Mouse (Mus musculus): ENCODE measurements around the gene Tex12. TPM values are rescaled to one million over a fixed set of nuclear protein-coding genes. Genes with fewer than 3 reads are reported as not detected.
A peak's percentile ranks its signal among the peaks of the same experiment; 100 is the strongest.

Gene Tex12
- polyA plus RNA-seq, 1 experiment from 2014 or later = not detected

DNA sequence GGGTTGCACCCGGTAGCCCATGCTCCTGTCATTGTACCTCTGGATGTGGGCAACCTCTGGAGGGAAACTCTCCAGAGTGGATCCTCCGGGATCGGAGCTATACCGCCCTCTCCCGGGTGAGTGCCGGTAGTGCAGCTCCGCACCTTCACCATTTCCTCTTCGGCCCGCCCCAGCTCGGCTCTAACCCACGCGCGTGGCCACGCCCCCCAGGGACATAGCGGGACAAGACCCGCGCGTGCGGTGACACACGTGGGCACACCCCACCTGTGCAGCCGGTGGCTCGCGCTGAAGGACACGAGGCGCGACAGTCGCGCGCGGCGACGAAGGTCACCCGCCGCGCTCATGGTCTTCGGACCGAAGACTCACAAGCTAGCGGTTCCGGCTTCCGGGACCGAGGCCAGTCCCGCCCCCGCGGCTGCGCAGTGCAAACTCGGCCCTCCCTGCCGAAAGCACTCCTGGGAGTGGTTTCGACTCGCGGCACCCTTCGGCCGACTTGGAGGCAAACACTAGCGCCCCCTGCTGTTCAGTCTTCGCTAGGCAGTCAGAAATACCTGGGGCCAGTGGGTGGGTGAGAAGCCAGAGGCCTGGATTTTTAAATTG is 32.7 kb downstream of the Tex12 start, which contains the start of gene Pts:
Gene Pts, minus strand, starts transcription at position 432 of the 600 bp plus-strand sequence.
- Histone ChIP-seq H3K9ac (peak within 1 kb of the TSS; percentile 77), H3K4me1 (peaks cover 15% of the 10 kb centered on the region), H3K27ac (peak within 1 kb of the TSS; percentile 65), H3K4me2 (peak within 1 kb of the TSS; percentile 59), H3K27me3 (no peaks in the 10 kb centered on the region), H3K9me3 (replicated peaks) (no peaks in the 10 kb centered on the region), H3K4me3 (peak within 1 kb of the TSS; percentile 81), H3K36me3 (ENCODE audit: poor library complexity, severe bottlenecking) (no peaks in the 10 kb centered on the region)
- peak; percentile 99 for ATAC-seq
- WGBS = under 1% methylated on average over 54 of the region's 54 CpGs

DNA sequence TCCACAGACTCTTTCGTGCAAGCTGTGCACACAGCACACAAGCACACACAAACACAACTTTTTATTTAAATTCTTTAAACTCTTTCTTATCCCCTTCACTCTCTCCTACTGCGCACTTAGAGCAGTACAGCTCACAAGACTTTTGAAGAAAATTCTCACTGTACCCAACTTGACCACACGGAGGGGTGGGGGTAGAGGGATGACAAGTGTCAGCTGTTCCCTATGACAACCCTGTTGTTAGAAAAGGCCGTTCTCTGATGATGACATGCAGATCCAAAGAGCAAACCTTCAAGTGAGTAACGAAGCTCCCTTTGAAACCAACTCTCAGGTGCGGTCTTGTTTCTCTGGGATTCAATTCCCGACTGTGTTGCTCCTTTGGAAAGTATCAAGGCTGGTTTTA is 33.3 kb downstream of the Tex12 start:
- Histone ChIP-seq H3K9ac (peak overlapping the region; percentile 77), H3K4me1 (peaks cover 15% of the 10 kb centered on the region), H3K9me3 (replicated peaks) (no peaks in the 10 kb centered on the region), H3K36me3 (ENCODE audit: poor library complexity, severe bottlenecking) (no peaks in the 10 kb centered on the region), H3K4me3 (peak overlapping the region; percentile 81), H3K27ac (no peak overlapping the region), H3K27me3 (no peaks in the 10 kb centered on the region), H3K4me2 (peak overlapping the region; percentile 59)
- 47% methylated on average over 7 of the region's 7 CpGs for WGBS
- ATAC-seq = peak; percentile 14

DNA sequence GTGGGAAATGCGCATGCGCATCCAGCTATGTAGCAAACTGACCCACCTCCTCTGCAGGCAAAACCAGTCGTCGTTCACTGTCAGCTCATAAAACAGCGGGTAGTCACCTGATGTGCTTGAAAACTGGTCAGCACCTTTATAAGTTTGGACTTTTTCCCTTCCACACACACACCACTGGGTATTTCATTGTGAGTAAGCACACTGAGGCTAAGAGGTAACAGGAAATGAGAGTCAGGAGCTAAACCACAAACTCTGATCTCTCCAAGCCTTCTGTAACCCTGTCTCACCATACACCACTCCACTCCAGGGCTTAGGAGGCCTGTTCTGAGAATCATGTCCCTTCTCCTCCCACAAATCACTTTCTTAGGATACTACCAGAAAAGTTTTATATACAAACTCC is 35.5 kb downstream of the Tex12 start:
- Histone ChIP-seq H3K36me3 (ENCODE audit: poor library complexity, severe bottlenecking) (0 out of 2 replicates have a peak, but pooled peaks cover 6% of the 10 kb centered on the region), H3K4me2 (no peak overlapping the region), H3K9ac (no peak overlapping the region), H3K27ac (no peak overlapping the region), H3K4me3 (no peak overlapping the region), H3K4me1 (peaks cover 12% of the 10 kb centered on the region), H3K9me3 (replicated peaks) (no peaks in the 10 kb centered on the region), H3K27me3 (no peaks in the 10 kb centered on the region)
- WGBS = 84% methylated on average over 5 of the region's 5 CpGs
- ATAC-seq = no peak

DNA sequence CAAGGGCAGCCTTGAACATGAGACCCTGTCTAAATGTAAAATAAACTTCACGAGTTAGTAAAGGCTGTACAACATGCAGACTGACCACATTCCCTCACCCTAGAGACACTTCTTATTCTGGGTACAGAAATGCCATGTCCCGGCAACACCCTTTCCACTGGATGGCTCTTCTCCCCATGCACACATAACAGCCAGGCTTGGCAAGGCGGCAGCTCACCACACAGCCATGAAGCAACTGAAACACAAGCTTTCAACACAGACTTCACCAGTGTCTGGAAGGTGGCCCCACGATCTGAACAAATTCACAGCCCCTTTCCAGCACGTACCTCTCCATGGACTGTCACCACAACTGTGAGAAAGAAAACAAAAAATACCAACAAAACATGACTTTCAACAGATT is 36.2 kb downstream of the Tex12 start:
- ATAC-seq = no peak
- 93% methylated on average over 5 of the region's 5 CpGs for WGBS
- H3K4me1 ChIP-seq = peaks cover 12% of the 10 kb centered on the region
- H3K9ac ChIP-seq = no peak overlapping the region
- H3K4me3 ChIP-seq = no peak overlapping the region
- no peak overlapping the region for H3K27ac ChIP-seq
- no peak overlapping the region for H3K4me2 ChIP-seq
- no peaks in the 10 kb centered on the region for H3K27me3 ChIP-seq
- H3K36me3 ChIP-seq (ENCODE audit: poor library complexity, severe bottlenecking) = 0 out of 2 replicates have a peak, but pooled peaks cover 6% of the 10 kb centered on the region
- no peaks in the 10 kb centered on the region for H3K9me3 ChIP-seq (replicated peaks)

DNA sequence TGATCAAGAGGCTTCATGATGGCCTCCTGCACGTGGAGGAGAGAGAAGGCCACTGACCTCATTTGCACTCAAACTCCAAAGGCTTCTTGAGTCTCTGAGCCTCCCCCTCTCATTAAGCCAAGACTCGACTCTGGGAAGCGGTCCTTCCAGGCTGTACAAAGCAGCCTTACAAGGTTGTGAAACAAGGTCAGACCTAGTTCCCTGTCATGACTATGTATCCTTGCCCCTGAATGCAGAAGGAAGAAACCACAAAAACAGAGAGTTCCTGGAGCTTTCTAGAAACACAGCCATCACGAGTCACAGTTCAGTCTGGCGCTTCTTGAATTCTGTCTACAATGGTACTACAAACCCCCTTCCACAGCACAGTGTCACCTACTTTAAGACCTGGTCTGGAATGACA is 38.6 kb downstream of the Tex12 start:
- Histone ChIP-seq H3K4me3 (no peak overlapping the region), H3K9ac (no peak overlapping the region), H3K36me3 (ENCODE audit: poor library complexity, severe bottlenecking) (0 out of 2 replicates have a peak, but pooled peaks cover 6% of the 10 kb centered on the region), H3K9me3 (replicated peaks) (no peaks in the 10 kb centered on the region), H3K27me3 (no peaks in the 10 kb centered on the region), H3K27ac (no peak overlapping the region), H3K4me2 (no peak overlapping the region), H3K4me1 (peaks cover 6% of the 10 kb centered on the region)
- WGBS = 81% methylated on average over 5 of the region's 5 CpGs
- ATAC-seq = no peak

DNA sequence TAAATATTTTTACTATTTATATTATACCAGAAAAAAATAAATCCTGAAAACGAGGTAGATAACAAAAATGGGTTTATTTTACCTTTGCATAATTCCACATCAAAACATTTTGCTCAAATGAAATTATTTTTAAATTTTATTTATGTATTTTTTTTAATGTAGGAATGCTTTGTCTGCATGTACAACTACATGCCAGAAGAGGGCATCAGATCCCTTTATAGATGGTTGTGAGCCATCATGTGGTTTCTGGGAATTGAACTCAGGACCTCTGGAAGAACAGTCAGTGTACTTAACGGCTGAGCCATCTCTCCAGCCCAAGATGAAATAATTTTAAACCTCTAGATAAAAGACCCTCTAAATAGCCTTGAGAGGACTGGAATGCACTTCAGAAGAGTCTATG is 39.6 kb downstream of the Tex12 start:
- Histone ChIP-seq H3K27ac (no peak overlapping the region), H3K4me2 (no peak overlapping the region), H3K4me3 (no peak overlapping the region), H3K9ac (no peak overlapping the region), H3K36me3 (ENCODE audit: poor library complexity, severe bottlenecking) (0 out of 2 replicates have a peak, but pooled peaks cover 6% of the 10 kb centered on the region), H3K4me1 (no peaks in the 10 kb centered on the region), H3K27me3 (no peaks in the 10 kb centered on the region), H3K9me3 (replicated peaks) (no peaks in the 10 kb centered on the region)
- no peak for ATAC-seq
- 63% methylated on average over 2 of the region's 2 CpGs for WGBS

DNA sequence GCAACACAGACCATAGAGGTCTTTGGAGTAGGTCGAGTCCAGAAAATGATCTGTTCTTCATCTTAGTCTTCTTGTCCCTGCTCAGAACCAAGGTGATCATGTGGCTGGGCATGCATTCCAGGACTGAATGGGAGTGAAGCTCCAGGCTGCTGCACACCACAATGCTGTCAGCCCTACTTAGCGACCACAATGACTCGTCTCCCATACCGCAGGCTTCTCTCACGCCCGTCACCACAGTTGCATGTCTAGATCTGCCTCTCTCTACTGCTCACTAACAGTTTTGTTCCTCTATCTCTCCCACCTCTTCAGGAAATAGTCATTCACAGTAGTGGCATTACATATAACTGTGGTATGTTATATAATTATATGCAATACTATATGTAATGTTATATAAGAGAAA is 40.4 kb downstream of the Tex12 start:
- ATAC-seq = no peak
- Histone ChIP-seq H3K4me3 (no peak overlapping the region), H3K27me3 (no peaks in the 10 kb centered on the region), H3K9me3 (replicated peaks) (no peaks in the 10 kb centered on the region), H3K9ac (no peak overlapping the region), H3K4me2 (no peak overlapping the region), H3K27ac (no peak overlapping the region), H3K36me3 (ENCODE audit: poor library complexity, severe bottlenecking) (0 out of 2 replicates have a peak, but pooled peaks cover 6% of the 10 kb centered on the region), H3K4me1 (no peaks in the 10 kb centered on the region)
- 91% methylated on average over 6 of the region's 6 CpGs for WGBS

DNA sequence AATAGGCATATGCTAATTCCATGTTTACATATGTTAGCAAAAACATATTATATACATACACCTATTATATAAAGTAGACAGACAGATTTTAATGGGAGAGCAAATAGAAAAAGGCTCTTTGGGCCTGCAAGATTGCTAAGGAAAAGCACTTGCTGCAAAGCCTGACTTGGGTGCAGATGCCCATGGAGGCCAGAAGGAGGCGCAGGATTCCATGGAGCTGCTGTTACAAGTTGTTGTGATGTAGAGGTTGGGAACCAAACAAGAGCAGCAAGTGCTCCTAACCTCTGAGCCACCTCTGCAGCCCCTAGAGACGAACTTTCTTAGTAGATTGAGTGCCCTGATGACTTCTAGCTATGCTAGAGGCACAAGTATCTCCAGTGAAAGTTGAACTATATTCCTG is 42.3 kb downstream of the Tex12 start:
- Histone ChIP-seq H3K9ac (no peak overlapping the region), H3K4me1 (no peaks in the 10 kb centered on the region), H3K36me3 (ENCODE audit: poor library complexity, severe bottlenecking) (0 out of 2 replicates have a peak, but pooled peaks cover 6% of the 10 kb centered on the region), H3K4me2 (no peak overlapping the region), H3K9me3 (replicated peaks) (no peaks in the 10 kb centered on the region), H3K4me3 (no peak overlapping the region), H3K27ac (no peak overlapping the region), H3K27me3 (no peaks in the 10 kb centered on the region)
- no peak for ATAC-seq
- 9% methylated on average over 2 of the region's 2 CpGs for WGBS

DNA sequence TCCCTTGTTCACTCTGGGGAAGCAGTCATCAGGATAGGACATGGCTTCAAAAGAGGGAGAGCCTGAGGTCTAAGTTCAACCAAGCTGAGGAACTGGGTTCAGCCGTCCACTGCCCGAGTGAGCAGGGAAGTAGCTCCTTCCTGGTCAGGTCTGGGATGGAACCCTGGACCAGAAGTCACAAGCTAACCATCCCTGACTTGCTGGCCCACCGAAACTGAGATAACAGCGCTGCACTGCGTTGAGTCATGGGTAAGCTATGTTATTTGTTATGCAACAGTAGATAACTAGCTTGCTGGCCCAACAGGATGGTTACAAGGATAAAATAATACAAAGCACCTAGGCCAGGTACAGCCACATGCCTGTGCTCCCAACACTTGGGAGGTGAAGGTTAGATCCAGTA is 45.7 kb downstream of the Tex12 start:
- H3K36me3 ChIP-seq (ENCODE audit: poor library complexity, severe bottlenecking) = no peaks in the 10 kb centered on the region
- 91% methylated on average over 5 of the region's 5 CpGs for WGBS
- no peaks in the 10 kb centered on the region for H3K9me3 ChIP-seq (replicated peaks)
- no peaks in the 10 kb centered on the region for H3K4me1 ChIP-seq
- H3K9ac ChIP-seq = no peak overlapping the region
- no peak overlapping the region for H3K4me3 ChIP-seq
- no peak for ATAC-seq
- no peak overlapping the region for H3K27ac ChIP-seq
- no peaks in the 10 kb centered on the region for H3K27me3 ChIP-seq
- H3K4me2 ChIP-seq = no peak overlapping the region

DNA sequence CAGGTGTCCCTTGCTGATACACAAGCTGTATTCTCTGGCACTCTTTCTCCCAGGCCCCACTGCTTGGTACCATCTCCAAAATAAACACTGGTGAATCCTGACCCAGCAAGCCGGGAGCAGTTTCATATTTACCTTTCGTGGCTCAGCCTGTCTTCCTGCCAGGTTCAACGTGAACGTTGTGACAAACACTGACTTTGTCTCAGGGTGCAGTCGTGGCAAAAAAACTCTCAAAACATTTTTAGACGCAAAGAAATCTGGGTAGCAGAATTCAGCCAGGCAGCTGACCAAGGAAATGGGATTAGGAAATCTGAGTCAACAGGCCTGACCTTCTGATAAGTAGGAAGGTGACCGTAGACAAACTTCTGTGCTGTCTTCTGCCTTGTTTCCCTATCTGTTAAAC is 53.6 kb downstream of the Tex12 start:
- H3K9me3 ChIP-seq (replicated peaks) = no peaks in the 10 kb centered on the region
- no peak for ATAC-seq
- no peaks in the 10 kb centered on the region for H3K27me3 ChIP-seq
- H3K9ac ChIP-seq = no peak overlapping the region
- H3K4me1 ChIP-seq = no peaks in the 10 kb centered on the region
- no peak overlapping the region for H3K27ac ChIP-seq
- H3K4me3 ChIP-seq = no peak overlapping the region
- 89% methylated on average over 7 of the region's 7 CpGs for WGBS
- H3K4me2 ChIP-seq = no peak overlapping the region
- no peaks in the 10 kb centered on the region for H3K36me3 ChIP-seq (ENCODE audit: poor library complexity, severe bottlenecking)

Other genes with a start within 250 kb of the Tex12 start
- gene Rpl10-ps3, start 216.4 kb downstream of the Tex12 start, polyA plus RNA-seq (2015; fragmentation: Nextera tagmentation; extraction: Ambion mirVana) = 167 and 177 TPM in 2 replicates
- gene Plet1, start 66.8 kb downstream of the Tex12 start, polyA plus RNA-seq (2015; fragmentation: Nextera tagmentation; extraction: Ambion mirVana) = 0.24 TPM in 1 of 2 replicates, not detected in the other
- gene Pts, start 32.6 kb downstream of the Tex12 start, polyA plus RNA-seq (2015; fragmentation: Nextera tagmentation; extraction: Ambion mirVana) = 97.0 and 102 TPM in 2 replicates
- gene Il18, start 6.5 kb downstream of the Tex12 start, polyA plus RNA-seq (2015; fragmentation: Nextera tagmentation; extraction: Ambion mirVana) = 16.4 and 17.3 TPM in 2 replicates
- 0.20 and 0.37 TPM in 2 replicates for gene Bco2, start 6.1 kb downstream of the Tex12 start, polyA plus RNA-seq (2015; fragmentation: Nextera tagmentation; extraction: Ambion mirVana)
- gene Sdhd, start 42.5 kb upstream of the Tex12 start, polyA plus RNA-seq (2015; fragmentation: Nextera tagmentation; extraction: Ambion mirVana) = 214 and 228 TPM in 2 replicates
- gene Timm8b, start 42.6 kb upstream of the Tex12 start, polyA plus RNA-seq (2015; fragmentation: Nextera tagmentation; extraction: Ambion mirVana) = 374 and 437 TPM in 2 replicates
- gene Pih1d2, start 56.0 kb upstream of the Tex12 start, polyA plus RNA-seq (2015; fragmentation: Nextera tagmentation; extraction: Ambion mirVana) = 5.0 and 6.0 TPM in 2 replicates
- gene Nkapd1, start 56.1 kb upstream of the Tex12 start, polyA plus RNA-seq (2015; fragmentation: Nextera tagmentation; extraction: Ambion mirVana) = 22.4 and 26.1 TPM in 2 replicates
- gene Dlat, start 98.5 kb upstream of the Tex12 start, polyA plus RNA-seq (2015; fragmentation: Nextera tagmentation; extraction: Ambion mirVana) = 40.6 and 40.8 TPM in 2 replicates
- 20.2 and 21.4 TPM in 2 replicates for gene Dixdc1, start 178.2 kb upstream of the Tex12 start, polyA plus RNA-seq (2015; fragmentation: Nextera tagmentation; extraction: Ambion mirVana)
- 1.0 and 1.2 TPM in 2 replicates for gene 2310030G06Rik, start 185.2 kb upstream of the Tex12 start, polyA plus RNA-seq (2015; fragmentation: Nextera tagmentation; extraction: Ambion mirVana)
- 4.7 and 6.5 TPM in 2 replicates for gene Cryab, start 190.0 kb upstream of the Tex12 start, polyA plus RNA-seq (2015; fragmentation: Nextera tagmentation; extraction: Ambion mirVana)
- not detected in 2 replicates for gene Hspb2, start 191.0 kb upstream of the Tex12 start, polyA plus RNA-seq (2015; fragmentation: Nextera tagmentation; extraction: Ambion mirVana)
- gene Fdxacb1, start 206.9 kb upstream of the Tex12 start, polyA plus RNA-seq (2015; fragmentation: Nextera tagmentation; extraction: Ambion mirVana) = 10.9 and 12.3 TPM in 2 replicates
- 33.5 and 38.4 TPM in 2 replicates for gene Alg9, start 213.7 kb upstream of the Tex12 start, polyA plus RNA-seq (2015; fragmentation: Nextera tagmentation; extraction: Ambion mirVana)
- 44.2 and 47.1 TPM in 2 replicates for gene 1110032A03Rik, start 214.2 kb upstream of the Tex12 start, polyA plus RNA-seq (2015; fragmentation: Nextera tagmentation; extraction: Ambion mirVana)

All from forebrain, embryonic 13.5 days (tissue).